Mouse (Mus musculus) forebrain, embryonic 15.5 days (tissue): ENCODE measurements around the gene Fcrls. TPM values are rescaled to one million over a fixed set of nuclear protein-coding genes. Genes with fewer than 3 reads are reported as not detected.

Experiments used
- ATAC-seq: fragments of 200-750 bp; cut with Nextera tagmentation; replicated peaks from 2 replicates; pipeline ENCODE4 v1.8.0; 2017; ENCODE audit warnings: mild to moderate bottlenecking, moderate TSS enrichment, moderate library complexity
- H3K27ac ChIP-seq: fragments of 300-500 bp; sonication (generic); replicated peaks from 2 replicates; pipeline ENCODE4 v1.5.1; 2015; ENCODE audit warnings: mild to moderate bottlenecking, inconsistent platforms
- H3K27me3 ChIP-seq: fragments of 300-500 bp; sonication (generic); 2 replicates; pipeline ENCODE4 v1.6.1; 2015; ENCODE audit warnings: inconsistent platforms
- H3K36me3 ChIP-seq: fragments of 300-500 bp; sonication (generic); 2 replicates; pipeline ENCODE4 v1.6.1; 2015; ENCODE audit warnings: mild to moderate bottlenecking, inconsistent platforms
- H3K4me1 ChIP-seq: fragments of 300-500 bp; sonication (generic); 2 replicates; pipeline ENCODE4 v1.6.1; 2015; ENCODE audit warnings: inconsistent platforms
- H3K4me2 ChIP-seq: fragments of 300-500 bp; sonication (generic); replicated peaks from 2 replicates; pipeline ENCODE4 v1.6.1; 2015; ENCODE audit warnings: mild to moderate bottlenecking, inconsistent platforms
- H3K4me3 ChIP-seq: fragments of 300-500 bp; sonication (generic); 2 replicates; pipeline ENCODE4 v1.5.1; 2015; ENCODE audit warnings: mild to moderate bottlenecking, inconsistent platforms
- H3K9ac ChIP-seq: fragments of 300-500 bp; sonication (generic); replicated peaks from 2 replicates; pipeline ENCODE4 v1.6.1; 2015; ENCODE audit warnings: mild to moderate bottlenecking, inconsistent platforms
- H3K9me3 ChIP-seq: fragments of 300-500 bp; sonication (generic); 2 replicates; pipeline ENCODE4 v1.6.1; 2016; ENCODE audit warnings: inconsistent platforms
- WGBS: fragments of 180-500 bp; shearing (Covaris S2); methylation state at CpG from one replicate; pipeline ENCODE4 v1.1.7; 2015; ENCODE audit warnings: mixed read lengths; 5-methylcytosine and 5-hydroxymethylcytosine counted together
- polyA plus RNA-seq: library from polyadenylated mRNA; unstranded; fragments of >200 nt; fragmentation: Nextera tagmentation; extraction: Ambion mirVana; gene quantifications from 2 replicates; pipeline ENCODE4 v1.2.1, GENCODE M21; 2015

Gene Fcrls
- polyA plus RNA-seq, 1 experiment from 2014 or later, result 11.1 TPM

DNA sequence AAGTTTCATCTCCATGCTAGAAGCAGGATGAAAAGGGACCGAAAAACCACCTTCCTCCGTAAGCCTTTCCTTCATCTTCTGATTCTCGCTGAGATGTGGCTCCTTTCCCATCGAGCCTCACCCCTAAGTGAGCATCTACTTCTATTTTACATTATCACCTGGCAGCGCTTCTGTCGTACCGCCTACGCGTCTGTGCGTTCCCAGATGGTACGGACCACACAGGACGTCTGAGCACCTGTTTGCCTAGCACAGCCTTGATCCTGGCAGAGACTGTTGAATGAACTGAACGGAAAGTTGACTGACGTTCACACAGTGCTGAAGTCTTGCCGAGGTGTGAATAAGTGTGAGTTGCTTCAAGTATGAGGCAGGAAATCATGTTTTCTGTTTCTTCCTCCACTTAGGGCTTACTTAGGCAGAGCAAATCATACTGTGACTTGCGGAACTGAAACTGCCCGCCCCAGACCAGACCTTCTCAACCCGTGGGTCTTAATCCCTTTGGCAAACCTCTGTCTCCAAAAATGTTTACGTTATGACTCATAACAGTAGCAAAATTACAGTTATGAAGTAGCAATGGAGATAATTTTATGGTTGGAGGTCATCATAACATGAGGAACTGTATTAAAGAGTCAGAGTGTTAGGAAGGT is 49.2 kb downstream of the Fcrls start:
- H3K9ac ChIP-seq, result no peak overlapping the region
- no peaks in the 10 kb centered on the region for H3K36me3 ChIP-seq
- 88% methylated on average over 19 of the region's 19 CpGs for WGBS
- no peaks in the 10 kb centered on the region for H3K27me3 ChIP-seq
- H3K4me2 ChIP-seq, result no peak overlapping the region
- H3K4me1 ChIP-seq, result no peaks in the 10 kb centered on the region
- no peak for ATAC-seq
- H3K9me3 ChIP-seq, result no peaks in the 10 kb centered on the region
- H3K4me3 ChIP-seq, result no peak overlapping the region
- H3K27ac ChIP-seq, result no peak overlapping the region

DNA sequence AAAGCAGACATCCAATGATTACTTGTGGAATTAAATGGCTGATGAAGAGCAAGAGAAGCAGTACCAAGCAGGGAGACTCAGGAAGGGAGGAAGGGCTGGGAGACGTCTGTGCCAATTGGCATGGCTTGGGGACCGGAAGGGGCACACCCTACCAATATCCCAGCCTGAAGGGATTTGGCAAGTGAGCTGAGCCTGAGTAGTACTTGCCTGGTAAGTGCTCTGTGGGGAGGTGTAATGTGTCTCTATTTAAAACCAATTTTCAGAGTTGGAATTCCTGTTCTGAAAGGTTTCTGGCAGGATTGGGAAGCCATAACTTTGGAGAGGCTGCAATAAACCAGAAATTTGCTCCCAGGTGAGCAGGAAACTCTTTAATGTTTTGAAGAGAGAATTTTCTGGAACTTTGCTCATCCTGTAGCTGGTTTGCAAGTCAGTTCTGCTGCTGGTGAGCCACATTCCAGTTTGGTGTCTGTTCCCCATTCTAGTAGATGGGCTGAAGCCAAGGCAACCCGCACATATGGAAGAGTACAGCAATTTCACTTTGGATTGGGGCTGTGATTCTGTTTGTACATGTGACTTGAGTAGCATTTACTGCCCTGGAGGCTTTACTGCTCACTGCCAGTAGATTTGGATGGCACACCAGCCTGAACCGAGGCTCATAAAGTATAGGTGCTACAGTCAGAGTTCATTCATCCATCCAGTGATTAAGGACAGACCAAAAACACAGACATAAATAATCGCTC is 57.0 kb downstream of the Fcrls start:
- H3K36me3 ChIP-seq, result no peaks in the 10 kb centered on the region
- no peak overlapping the region for H3K4me3 ChIP-seq
- 76% methylated on average over 5 of the region's 5 CpGs for WGBS

More for the DNA sequence above, 57.0 kb downstream of the Fcrls start:
- Histone ChIP-seq H3K27me3 (no peaks in the 10 kb centered on the region), H3K4me1 (no peaks in the 10 kb centered on the region), H3K9ac (no peak overlapping the region), H3K4me2 (no peak overlapping the region), H3K27ac (no peak overlapping the region), H3K9me3 (no peaks in the 10 kb centered on the region)
- ATAC-seq, result no peak

Other genes starting within 250 kb of the Fcrls start
- 5.0 and 5.7 TPM in 2 replicates for gene Kirrel, start 89.0 kb downstream of the Fcrls start, polyA plus RNA-seq
- 0.10 TPM in 1 of 2 replicates, not detected in the other for gene Cd5l, start 94.1 kb upstream of the Fcrls start, polyA plus RNA-seq
- not detected in 2 replicates for gene Fcrl1, start 112.6 kb upstream of the Fcrls start, polyA plus RNA-seq
- gene Fcrl5, start 172.0 kb upstream of the Fcrls start, polyA plus RNA-seq, result not detected in 2 replicates